Mouse (Mus musculus) kidney, embryonic 16.5 days (tissue): Measurements from ENCODE around the gene 6330403K07Rik. TPM values are rescaled to one million over a fixed set of nuclear protein-coding genes. Genes with fewer than 3 reads are reported as not detected.

Source experiments
- ATAC-seq: fragments of 200-750 bp; cut with Nextera tagmentation; 2 replicates; pipeline ENCODE4 v1.8.0; 2017; ENCODE audit warnings: moderate TSS enrichment; ENCODE audit not compliant: low FRiP score, low TSS enrichment
- H3K27ac ChIP-seq: fragments of 300-500 bp; sonication (generic); 2 replicates; pipeline ENCODE4 v1.5.1; 2014; ENCODE audit warnings: low read length
- H3K27me3 ChIP-seq: fragments of 300-500 bp; sonication (generic); 2 replicates; pipeline ENCODE4 v1.6.1; 2014; ENCODE audit warnings: low read length, control low read depth, mixed read lengths; ENCODE audit not compliant: insufficient read depth
- H3K36me3 ChIP-seq: fragments of 300-500 bp; sonication (generic); 2 replicates; pipeline ENCODE4 v1.6.1; 2014; ENCODE audit warnings: low read length, control low read depth, mixed read lengths; ENCODE audit not compliant: insufficient read depth
- H3K4me1 ChIP-seq: fragments of 300-500 bp; sonication (generic); 2 replicates; pipeline ENCODE4 v1.6.1; 2014; ENCODE audit warnings: low read length, control low read depth, mixed read lengths; ENCODE audit not compliant: insufficient read depth
- H3K4me2 ChIP-seq: fragments of 300-500 bp; sonication (generic); replicated peaks from 2 replicates; pipeline ENCODE4 v1.6.1; 2014; ENCODE audit warnings: low read depth, low read length
- H3K4me3 ChIP-seq: fragments of 300-500 bp; sonication (generic); 2 replicates; pipeline ENCODE4 v1.5.1; 2014; ENCODE audit warnings: mild to moderate bottlenecking, low read length
- H3K9ac ChIP-seq: fragments of 300-500 bp; sonication (generic); replicated peaks from 2 replicates; pipeline ENCODE4 v1.6.1; 2014; ENCODE audit warnings: low read length
- H3K9me3 ChIP-seq: fragments of 300-500 bp; sonication (generic); 2 replicates; pipeline ENCODE4 v1.6.1; 2016; ENCODE audit warnings: low read length, control low read depth
- WGBS: fragments of 180-500 bp; shearing (Covaris S2); extraction: QIAGEN DNeasy Blood & Tissue Kit; methylation state at CpG from one replicate; pipeline ENCODE4 v1.1.7; 2014; 5-methylcytosine and 5-hydroxymethylcytosine counted together
- polyA plus RNA-seq: library from polyadenylated mRNA; unstranded; fragments of >200 nt; fragmentation: Nextera tagmentation; extraction: Ambion mirVana; gene quantifications from 2 replicates; pipeline ENCODE4 v1.2.1, GENCODE M21; 2015

The 6330403K07Rik gene
- polyA plus RNA-seq, 1 experiment from 2014 or later: 59.7 TPM

DNA sequence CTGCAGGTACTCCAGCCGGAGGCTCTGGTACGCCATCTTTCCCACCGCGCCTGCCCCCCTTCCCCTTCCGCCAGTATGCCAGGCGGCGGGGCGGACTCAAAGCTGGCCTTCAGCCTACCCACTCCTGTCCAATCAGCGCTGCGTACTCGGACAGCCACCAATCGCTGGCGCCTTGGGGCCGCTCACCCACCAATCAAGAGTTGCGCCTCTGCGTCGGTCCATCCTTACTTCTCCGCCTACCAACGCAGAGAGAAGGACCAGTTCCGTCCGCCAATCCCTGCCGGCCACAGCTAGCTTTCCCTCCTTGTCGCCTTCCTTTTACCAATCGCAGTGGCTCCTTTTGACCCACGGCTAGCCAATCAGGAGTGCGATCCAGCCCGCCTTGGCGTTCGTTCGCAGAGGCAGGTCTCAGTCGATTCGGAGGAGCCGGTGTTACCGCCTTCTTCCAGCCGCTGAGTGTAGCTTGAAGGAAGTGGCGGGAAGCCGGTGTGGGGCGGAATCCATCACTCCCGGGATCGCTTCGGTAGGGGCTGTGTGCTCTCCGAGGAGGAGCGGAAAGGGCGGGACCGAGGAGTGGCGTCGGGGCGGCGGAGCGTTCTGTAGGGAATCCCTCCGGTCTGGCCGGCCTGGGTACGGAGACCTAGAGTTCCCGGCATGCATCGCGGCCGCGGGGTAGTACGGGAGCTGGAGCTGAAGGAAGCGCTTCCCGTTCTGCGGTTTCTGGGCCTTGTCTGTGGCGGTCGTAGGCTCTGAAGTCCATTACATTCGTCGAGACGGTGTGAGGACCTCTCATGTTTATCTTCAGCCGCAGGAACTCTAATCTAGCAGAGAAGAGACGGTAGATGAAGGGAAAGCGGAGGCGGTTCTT is 13.9 kb downstream of the 6330403K07Rik start, which contains the start of the genes Mis12 and Derl2:
Gene Mis12, plus strand, starts transcription at position 411 of the 868 bp plus-strand sequence.
Gene Derl2, minus strand, starts transcription at position 641 of the 868 bp plus-strand sequence.
- H3K27me3 ChIP-seq: no peaks in the 10 kb centered on the region
- H3K9me3 ChIP-seq: no peaks in the 10 kb centered on the region
- H3K4me3 ChIP-seq: peak within 1 kb of the TSS; percentile 94
- H3K27ac ChIP-seq: peak within 1 kb of the TSS; percentile 94
- peaks cover 28% of the 10 kb centered on the region for H3K4me1 ChIP-seq
- peaks cover 9% of the 10 kb centered on the region for H3K36me3 ChIP-seq
- H3K9ac ChIP-seq: peak within 1 kb of the TSS; percentile 93
- under 1% methylated on average over 70 of the region's 71 CpGs for WGBS
- H3K4me2 ChIP-seq: peak within 1 kb of the TSS; percentile 91
- peak; percentile 100 for ATAC-seq

DNA sequence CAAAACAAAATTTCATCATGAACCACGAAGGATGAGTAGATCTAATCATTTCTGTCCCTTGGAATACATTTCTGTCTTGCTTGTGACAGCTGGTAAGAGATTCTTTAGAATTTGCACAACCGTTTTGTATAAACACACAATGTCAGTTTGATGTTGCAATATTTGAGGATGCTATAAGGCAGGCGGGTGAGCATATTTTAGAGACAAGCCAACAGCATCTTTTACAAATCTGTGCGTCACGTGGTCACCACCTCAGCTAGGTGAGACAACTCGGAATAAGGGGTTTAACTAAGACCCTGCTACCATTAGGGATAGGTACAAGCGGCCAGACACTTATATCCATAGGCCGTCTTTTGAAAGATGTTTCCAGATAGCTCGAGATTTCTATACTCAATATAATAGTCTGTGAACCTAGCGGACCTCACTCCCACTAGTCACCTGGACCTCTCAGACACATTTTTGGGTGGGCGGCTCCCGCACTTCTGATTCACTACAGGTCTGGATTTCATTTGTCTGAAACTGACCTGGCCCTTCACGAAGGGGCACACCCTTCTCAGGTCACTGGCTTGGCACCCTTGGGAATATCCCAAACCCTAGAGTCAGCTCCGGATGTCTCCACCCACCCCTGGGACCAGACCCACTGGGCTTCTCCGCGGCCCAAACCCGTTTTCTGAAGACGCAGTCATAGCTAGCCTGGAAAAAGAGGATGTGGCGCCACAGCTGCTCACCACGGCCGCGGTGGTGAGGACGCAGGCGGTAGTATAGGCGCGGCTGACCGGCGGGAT is 14.7 kb downstream of the 6330403K07Rik start:
- ATAC-seq: peak; percentile 37
- peak overlapping the region; percentile 93 for H3K9ac ChIP-seq
- 5% methylated on average over 28 of the region's 28 CpGs for WGBS
- H3K4me2 ChIP-seq: peak overlapping the region; percentile 79
- H3K4me3 ChIP-seq: peak overlapping the region; percentile 94
- H3K27me3 ChIP-seq: no peaks in the 10 kb centered on the region
- peaks cover 28% of the 10 kb centered on the region for H3K4me1 ChIP-seq
- H3K9me3 ChIP-seq: no peaks in the 10 kb centered on the region
- peak overlapping the region; percentile 83 for H3K27ac ChIP-seq
- H3K36me3 ChIP-seq: peaks cover 6% of the 10 kb centered on the region

DNA sequence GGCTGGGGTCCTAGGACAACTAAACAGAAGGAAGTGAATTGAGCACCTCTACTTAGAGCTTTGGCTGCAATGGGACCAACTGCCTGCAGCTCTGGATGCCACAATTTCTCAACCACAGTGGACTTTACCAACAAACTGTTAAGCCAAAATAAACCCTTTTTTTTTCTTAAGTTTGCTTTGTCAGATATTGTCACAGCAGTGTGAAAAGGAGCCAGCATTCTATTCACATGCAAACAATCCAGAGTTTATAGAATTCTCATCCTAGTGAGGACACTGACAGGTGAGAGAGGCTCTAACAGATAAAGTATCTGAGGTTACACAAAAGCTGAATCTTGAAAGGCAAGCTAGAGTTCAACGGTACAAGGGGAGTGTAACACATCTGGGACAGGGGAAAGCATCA is 16.3 kb downstream of the 6330403K07Rik start:
- Histone ChIP-seq H3K4me2 (no peak overlapping the region), H3K27ac (no peak overlapping the region), H3K4me3 (no peak overlapping the region), H3K9me3 (no peaks in the 10 kb centered on the region), H3K36me3 (peaks cover 11% of the 10 kb centered on the region), H3K4me1 (peaks cover 28% of the 10 kb centered on the region), H3K9ac (no peak overlapping the region), H3K27me3 (no peaks in the 10 kb centered on the region)
- WGBS: 83% methylated on average over 1 of the region's 1 CpGs
- ATAC-seq: no peak

DNA sequence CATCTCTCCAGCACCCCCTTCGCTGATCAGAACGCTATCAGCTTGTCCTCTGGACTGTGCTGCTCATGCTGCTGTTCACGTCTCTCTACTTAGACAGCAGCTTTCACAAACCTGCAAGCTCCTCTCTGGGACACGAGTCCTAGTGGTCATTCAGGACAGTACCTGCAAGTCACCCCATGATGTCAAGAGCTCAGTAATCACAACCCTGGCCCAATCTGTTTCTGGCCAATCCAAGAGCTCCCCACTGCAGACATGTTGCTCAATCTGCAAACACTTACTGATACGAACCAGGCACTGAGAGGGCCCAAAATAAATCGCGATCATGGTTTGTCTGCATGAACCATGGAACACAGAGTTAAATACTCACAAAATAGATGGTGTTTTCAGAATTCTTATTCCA is 20.6 kb downstream of the 6330403K07Rik start:
- no peak overlapping the region for H3K4me2 ChIP-seq
- peaks cover 13% of the 10 kb centered on the region for H3K4me1 ChIP-seq
- WGBS: 96% methylated on average over 7 of the region's 7 CpGs
- H3K4me3 ChIP-seq: no peak overlapping the region
- H3K27me3 ChIP-seq: no peaks in the 10 kb centered on the region
- no peak for ATAC-seq
- H3K27ac ChIP-seq: no peak overlapping the region
- H3K9me3 ChIP-seq: no peaks in the 10 kb centered on the region
- no peak overlapping the region for H3K9ac ChIP-seq
- peaks cover 35% of the 10 kb centered on the region for H3K36me3 ChIP-seq

DNA sequence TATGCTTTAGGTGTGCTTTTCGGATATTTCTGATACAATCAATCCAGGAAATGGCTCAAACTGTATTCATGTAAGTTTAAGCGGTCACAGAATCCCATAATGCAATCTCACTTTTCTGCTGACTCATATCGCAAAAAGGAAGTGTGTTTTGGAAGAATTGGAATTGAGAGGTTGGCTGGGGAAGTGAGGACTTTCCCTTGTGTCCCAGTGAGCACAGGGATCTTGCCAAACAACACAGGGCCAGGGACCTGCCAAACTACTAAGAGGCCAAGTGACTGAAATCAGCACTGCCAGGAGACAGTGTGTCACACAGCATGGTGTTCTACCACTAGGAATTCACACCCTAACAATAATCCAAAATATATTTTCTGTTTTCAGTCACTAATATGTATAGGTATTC is 25.0 kb downstream of the 6330403K07Rik start:
- Histone ChIP-seq H3K4me1 (peaks cover 6% of the 10 kb centered on the region), H3K4me3 (no peak overlapping the region), H3K36me3 (peaks cover 39% of the 10 kb centered on the region), H3K9me3 (no peaks in the 10 kb centered on the region), H3K9ac (no peak overlapping the region), H3K27ac (no peak overlapping the region), H3K4me2 (no peak overlapping the region), H3K27me3 (no peaks in the 10 kb centered on the region)
- no peak for ATAC-seq
- 83% methylated on average over 3 of the region's 3 CpGs for WGBS

DNA sequence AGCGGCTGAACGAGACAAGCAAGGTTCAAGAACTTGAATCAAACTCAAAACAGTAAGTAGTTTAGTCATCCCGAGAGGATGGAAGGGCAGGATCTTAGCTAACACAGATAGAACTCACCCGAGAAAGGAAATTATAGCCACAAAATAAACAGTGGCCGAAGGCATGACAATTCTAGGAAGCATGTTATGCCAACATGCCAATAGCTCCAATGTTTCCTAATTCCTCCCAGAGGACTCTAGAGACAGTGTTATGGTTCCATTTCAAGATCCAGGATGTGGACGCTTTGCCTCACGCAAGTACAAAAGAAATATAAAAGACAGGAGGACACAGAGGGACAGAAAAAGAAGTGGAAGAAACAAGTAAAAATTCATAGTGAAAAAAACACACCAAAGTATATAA is 25.5 kb downstream of the 6330403K07Rik start:
- no peaks in the 10 kb centered on the region for H3K9me3 ChIP-seq
- no peak for ATAC-seq
- WGBS: 88% methylated on average over 7 of the region's 7 CpGs
- no peak overlapping the region for H3K4me3 ChIP-seq
- no peaks in the 10 kb centered on the region for H3K27me3 ChIP-seq
- H3K9ac ChIP-seq: no peak overlapping the region
- H3K27ac ChIP-seq: no peak overlapping the region
- no peak overlapping the region for H3K4me2 ChIP-seq
- H3K36me3 ChIP-seq: peaks cover 37% of the 10 kb centered on the region
- peaks cover 11% of the 10 kb centered on the region for H3K4me1 ChIP-seq

DNA sequence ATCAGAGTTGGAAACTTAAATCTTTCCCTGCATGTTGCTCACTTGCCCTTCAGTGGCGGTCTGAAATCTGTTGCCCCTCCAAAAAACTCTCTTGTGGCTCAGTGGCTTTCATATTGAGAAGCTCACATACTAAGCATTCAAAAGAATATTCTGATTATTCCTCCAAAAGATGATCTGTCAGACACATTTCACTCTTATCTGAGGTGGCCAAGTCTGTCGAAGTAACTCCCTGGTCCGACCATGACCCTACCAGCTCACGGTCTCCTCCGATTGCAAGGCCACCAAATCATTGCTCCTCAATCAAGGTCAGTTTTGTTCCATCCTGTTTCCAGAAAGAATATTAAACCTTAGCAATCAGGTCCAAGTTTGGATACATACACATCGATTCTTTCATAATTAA is 26.3 kb downstream of the 6330403K07Rik start:
- Histone ChIP-seq H3K4me3 (no peak overlapping the region), H3K4me2 (no peak overlapping the region), H3K9me3 (no peaks in the 10 kb centered on the region), H3K9ac (no peak overlapping the region), H3K27me3 (no peaks in the 10 kb centered on the region), H3K36me3 (peaks cover 29% of the 10 kb centered on the region), H3K4me1 (peaks cover 15% of the 10 kb centered on the region), H3K27ac (no peak overlapping the region)
- no peak for ATAC-seq
- 97% methylated on average over 6 of the region's 6 CpGs for WGBS

DNA sequence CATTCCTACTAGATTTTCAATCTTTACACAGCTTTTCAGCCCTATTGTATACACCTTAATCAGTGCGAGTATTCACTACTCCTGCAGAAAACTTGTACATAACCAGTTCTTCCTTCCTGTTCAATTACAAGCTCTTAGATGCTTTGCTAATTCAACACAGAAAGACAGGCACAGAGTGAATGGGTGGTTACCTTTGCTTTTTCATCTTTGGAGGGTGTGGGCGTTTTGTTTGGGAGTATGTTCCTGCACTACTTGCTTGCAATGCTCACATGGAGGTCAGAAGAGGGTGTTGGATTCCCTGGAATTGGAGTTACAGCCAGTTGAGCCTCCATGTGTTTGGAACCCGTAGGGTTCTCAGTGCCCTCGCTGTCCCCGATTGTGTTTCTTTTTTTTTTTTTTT is 28.3 kb downstream of the 6330403K07Rik start:
- H3K4me3 ChIP-seq: peak overlapping the region; percentile 97
- 52% methylated on average over 5 of the region's 5 CpGs for WGBS
- H3K27me3 ChIP-seq: no peaks in the 10 kb centered on the region
- no peak for ATAC-seq
- H3K4me2 ChIP-seq: peak overlapping the region; percentile 49
- peaks cover 15% of the 10 kb centered on the region for H3K4me1 ChIP-seq
- H3K27ac ChIP-seq: 0 out of 2 replicates have a peak overlapping the region, but pooled peaks have one; percentile 34
- 0 out of 2 replicates have a peak overlapping the region, but pooled peaks have one; percentile 38 for H3K9ac ChIP-seq
- no peaks in the 10 kb centered on the region for H3K9me3 ChIP-seq
- peaks cover 16% of the 10 kb centered on the region for H3K36me3 ChIP-seq

DNA sequence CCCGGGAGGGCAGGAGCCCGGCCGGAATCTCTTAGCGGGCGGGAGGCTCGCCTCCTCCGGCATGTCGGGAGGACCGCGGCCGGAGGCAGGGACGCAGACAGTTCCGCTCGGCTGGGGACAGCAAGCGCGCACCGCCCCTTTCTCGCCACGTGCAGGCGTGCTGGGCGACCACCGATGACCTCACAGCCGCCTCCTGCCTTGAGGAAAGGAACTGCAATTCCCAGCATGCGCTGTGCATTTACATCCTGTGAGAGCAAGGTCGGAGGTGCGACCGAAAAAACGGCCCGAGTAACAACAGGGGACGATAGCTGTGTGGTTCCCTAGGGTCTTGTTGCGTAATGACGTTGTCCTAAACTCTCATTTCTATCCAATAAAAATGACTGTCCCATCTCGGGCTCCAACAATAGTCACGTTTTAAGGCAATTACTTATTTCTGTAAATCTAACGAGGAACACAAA is 29.0 kb downstream of the 6330403K07Rik start, which contains the start of gene Dhx33:
Gene Dhx33, minus strand, starts transcription at position 122 of the 458 bp plus-strand sequence.
- no peaks in the 10 kb centered on the region for H3K27me3 ChIP-seq
- H3K4me1 ChIP-seq: peaks cover 15% of the 10 kb centered on the region
- peaks cover 12% of the 10 kb centered on the region for H3K36me3 ChIP-seq
- peak within 1 kb of the TSS; percentile 97 for H3K4me3 ChIP-seq
- H3K4me2 ChIP-seq: peak within 1 kb of the TSS; percentile 87
- whole genome bisulfite sequencing: under 1% methylated on average over 34 of the region's 35 CpGs
- no peaks in the 10 kb centered on the region for H3K9me3 ChIP-seq
- H3K27ac ChIP-seq: peak within 1 kb of the TSS; percentile 84
- peak; percentile 99 for ATAC-seq
- H3K9ac ChIP-seq: peak within 1 kb of the TSS; percentile 82
